Mouse (Mus musculus): ENCODE data around the gene Gcfc2. TPM values are rescaled to one million over a fixed set of nuclear protein-coding genes. Genes with fewer than 3 reads are reported as not detected.

Gene Gcfc2
- total RNA-seq, 2 experiments from 2014 or later: 16.7 to 23.4 TPM

- ATAC-seq (replicated peaks; ENCODE audit: poor library complexity): no peak
These were observed 49.1 kb downstream of the Gcfc2 start for GRCm38 (mm10) chr6:81972595-81972994.

GRCm38 (mm10) chr6:81975971-81976621, 52.6 kb downstream of the Gcfc2 start:
- peak; percentile 100 for ATAC-seq (replicated peaks; ENCODE audit: poor library complexity)

- no peak for ATAC-seq (replicated peaks; ENCODE audit: poor library complexity)
These were observed 55.8 kb downstream of the Gcfc2 start for GRCm38 (mm10) chr6:81979286-81979685.

- no peak for ATAC-seq (replicated peaks; ENCODE audit: poor library complexity)
These were observed 62.7 kb downstream of the Gcfc2 start for GRCm38 (mm10) chr6:81986171-81986570.

- peak; percentile 21 for ATAC-seq (replicated peaks; ENCODE audit: poor library complexity)
These were observed 63.1 kb downstream of the Gcfc2 start for GRCm38 (mm10) chr6:81986599-81986998.

- peak; percentile 98 for ATAC-seq (replicated peaks; ENCODE audit: poor library complexity)
These were observed 63.5 kb downstream of the Gcfc2 start for GRCm38 (mm10) chr6:81987010-81987409.

- peak; percentile 27 for ATAC-seq (replicated peaks; ENCODE audit: poor library complexity)
These were observed 64.1 kb downstream of the Gcfc2 start for GRCm38 (mm10) chr6:81987580-81987979.

GRCm38 (mm10) chr6:81988341-81988740, 64.9 kb downstream of the Gcfc2 start:
- no peak for ATAC-seq (replicated peaks; ENCODE audit: poor library complexity)

GRCm38 (mm10) chr6:81990049-81990810, 66.8 kb downstream of the Gcfc2 start:
- no peak for ATAC-seq (replicated peaks; ENCODE audit: poor library complexity)

Other genes starting within 250 kb of the Gcfc2 start
- 27.5 and 33.6 TPM in 2 replicates for gene Mrpl19, start 42.3 kb downstream of the Gcfc2 start, total RNA-seq (2015)
- gene Mrpl19, start 42.3 kb downstream of the Gcfc2 start, total RNA-seq (2017): 39.2 and 44.7 TPM in 2 replicates
- not detected in 2 replicates for gene Eva1a, start 117.4 kb downstream of the Gcfc2 start, total RNA-seq (2015)
- gene Eva1a, start 117.4 kb downstream of the Gcfc2 start, total RNA-seq (2017): not detected in 2 replicates

All from megakaryocyte progenitor cell, adult 5-6 weeks (primary cell).